Mouse (Mus musculus) erythroblast, embryonic 14.5 days (primary cell): ENCODE results near the gene Mreg.
"Not testable (repeated sequence)": the region's sequence is repeated elsewhere in the genome, so short reads cannot be mapped to it uniquely, and the experiment has no call there.

ENCODE experiments used
- GATA1 ChIP-seq: IDR thresholded peaks from 2 replicates; pipeline ENCODE4 v1.6.1; 2012; ENCODE audit warnings: low read length, inconsistent platforms, mixed read lengths
- TAL1 ChIP-seq: IDR thresholded peaks from 3 replicates; pipeline ENCODE4 v1.6.1; 2012; ENCODE audit warnings: low read length, inconsistent platforms, mixed read lengths

- TF ChIP-seq TAL1, GATA1: not testable (repeated sequence)
Observed at GRCm38 (mm10) chr1:72236363-72237006, 24.4 kb upstream of the Mreg start.
